Mouse (Mus musculus) left cerebral cortex, adult 2 months (tissue): ENCODE results near the gene Amph. TPM values are rescaled to one million over a fixed set of nuclear protein-coding genes. Genes with fewer than 3 reads are reported as not detected.
"Not testable (repeated sequence)": the region's sequence is repeated elsewhere in the genome, so short reads cannot be mapped to it uniquely, and the experiment has no call there.

ENCODE experiments used
- DNase-seq, 2 experiments: peaks; one replicate each; pipeline ENCODE4 v3.0.0; 2021 to 2022; ENCODE audit warnings: low spot score in 2 of 2, mixed read lengths in 1 of 2; ENCODE audit errors: extremely low spot score in 1 of 2
- H3K27ac ChIP-seq: fragments of 200-600 bp; 2 replicates; pipeline ENCODE4 v1.8.1; 2022
- H3K4me3 ChIP-seq: fragments of 200-600 bp; 2 replicates; pipeline ENCODE4 v1.8.1; 2022
- CTCF ChIP-seq: fragments of 200-600 bp; IDR thresholded peaks from 2 replicates; pipeline ENCODE4 v1.8.1; 2022; ENCODE audit warnings: antibody characterized with exemption, mild to moderate bottlenecking, moderate library complexity
- intact Hi-C: fragments of 180-260 bp; cut with DNase I; formaldehyde crosslinking; loops from one replicate; pipeline ENCODE4 v1.15.1; 2025
- long read RNA-seq, 2 experiments: library from polyadenylated mRNA; stranded (forward); transcript quantifications; one replicate each; pipeline ENCODE4 v2.0.0; 2021; ENCODE audit warnings: borderline mapping rate in 2 of 2
- total RNA-seq, 2 experiments: library from RNA; stranded (reverse); gene quantifications; 2 replicates each; pipeline ENCODE4 v1.2.3; 2021

The Amph gene
- total RNA-seq: 100 to 1,000 TPM; 189 to 218 TPM
- long read RNA-seq, experiment 1, transcript Amph-201 (21 exons, 3,367 nt): minor isoform, 53 of 197 reads
- long read RNA-seq, experiment 1, transcript Amph-204 (21 exons, 3,224 nt): major isoform, 83 of 197 reads
- long read RNA-seq, experiment 1, partial matches to known transcripts: 45 of 197 reads
- long read RNA-seq, experiment 1, other reads (novel, unspliced or antisense): 16 of 197 reads
- long read RNA-seq, experiment 2, transcript Amph-201 (21 exons, 3,367 nt): minor isoform, 25 of 140 reads
- long read RNA-seq, experiment 2, transcript Amph-204 (21 exons, 3,224 nt): major isoform, 70 of 140 reads
- long read RNA-seq, experiment 2, partial matches to known transcripts: 26 of 140 reads
- long read RNA-seq, experiment 2, other reads (novel, unspliced or antisense): 19 of 140 reads

- Histone ChIP-seq H3K4me3 (peak within 1 kb of the TSS; percentile 96), H3K27ac (peak within 1 kb of the TSS; percentile 96)
- intact Hi-C loops: loop anchor here (1.0 to 5.0 kb wide), 5 partner anchors 54 to 154 kb away; no protein-coding TSS in a partner anchor
- peak; percentile 86 to 89 for DNase-seq
- TF ChIP-seq CTCF: peak; percentile 57
These were observed at the start of gene Amph for GRCm38 (mm10) chr13:18948171-18949028. Gene Amph, plus strand, starts transcription at chr13:18948205.

- DNase-seq: no peak
- H3K27ac ChIP-seq: no peak overlapping the region
- intact Hi-C loops: no loop called here
- no peak overlapping the region for H3K4me3 ChIP-seq
- no peak for TF ChIP-seq CTCF
These were observed 44.4 kb upstream of the Amph start for GRCm38 (mm10) chr13:18903623-18904022.

- no peak for DNase-seq
These were observed 33.2 kb upstream of the Amph start for GRCm38 (mm10) chr13:18914774-18915173.

GRCm38 (mm10) chr13:18933191-18933590 lies 14.8 kb upstream of the Amph start:
- DNase-seq: not testable (repeated sequence)

More at GRCm38 (mm10) chr13:18914774-18915173, 33.2 kb upstream of the Amph start:
- no peak for TF ChIP-seq CTCF
- no peak overlapping the region for H3K27ac ChIP-seq
- intact Hi-C loops: no loop called here
- H3K4me3 ChIP-seq: no peak overlapping the region

GRCm38 (mm10) chr13:18947686-18948085 lies 319 bp upstream of the Amph start:
- Histone ChIP-seq H3K27ac (peak overlapping the region; percentile 96), H3K4me3 (peak overlapping the region; percentile 96)
- no peak for TF ChIP-seq CTCF
- DNase-seq: peak in 1 of 2 experiments; percentile 15
- intact Hi-C loops: loop anchor here (1.0 to 5.0 kb wide), 5 partner anchors 55 to 155 kb away; no protein-coding TSS in a partner anchor

More at GRCm38 (mm10) chr13:18933191-18933590, 14.8 kb upstream of the Amph start:
- H3K27ac ChIP-seq, intact Hi-C loops, H3K4me3 ChIP-seq: not testable (repeated sequence)

GRCm38 (mm10) chr13:18949029-18949350 lies 985 bp downstream of the Amph start:
- peak overlapping the region; percentile 96 for H3K27ac ChIP-seq
- DNase-seq: no peak
- intact Hi-C loops: loop anchor here (2.0 to 5.0 kb wide), 4 partner anchors 53 to 153 kb away; no protein-coding TSS in a partner anchor
- TF ChIP-seq CTCF: no peak
- H3K4me3 ChIP-seq: peak overlapping the region; percentile 96

- intact Hi-C loops: loop anchor here (2.0 to 5.0 kb wide), 4 partner anchors 53 to 153 kb away; no protein-coding TSS in a partner anchor
- peak in 1 of 2 experiments; percentile 10 for DNase-seq
- peak overlapping the region; percentile 61 for H3K27ac ChIP-seq
- H3K4me3 ChIP-seq: peak overlapping the region; percentile 96
- no peak for TF ChIP-seq CTCF
These were observed 1.7 kb downstream of the Amph start for GRCm38 (mm10) chr13:18949626-18950200.

- TF ChIP-seq CTCF: no peak
- H3K27ac ChIP-seq: no peak overlapping the region
- intact Hi-C loops: no loop called here
- DNase-seq: no peak
- H3K4me3 ChIP-seq: no peak overlapping the region
These were observed 5.6 kb downstream of the Amph start for GRCm38 (mm10) chr13:18953575-18953974.

GRCm38 (mm10) chr13:18956065-18956913 lies 8.3 kb downstream of the Amph start:
- no peak for DNase-seq
- no peak overlapping the region for H3K4me3 ChIP-seq
- no peak for TF ChIP-seq CTCF
- intact Hi-C loops: no loop called here
- H3K27ac ChIP-seq: peak overlapping the region; percentile 63

- Histone ChIP-seq H3K4me3 (no peak overlapping the region), H3K27ac (peak overlapping the region; percentile 63; the same call in 1 of the 2 replicates)
- DNase-seq: no peak
- no peak for TF ChIP-seq CTCF
- intact Hi-C loops: loop anchor here (1.0 kb wide), 1 partner anchor 10 kb away; no protein-coding TSS in a partner anchor
These were observed 9.0 kb downstream of the Amph start for GRCm38 (mm10) chr13:18957028-18957427.

- intact Hi-C loops: no loop called here
- TF ChIP-seq CTCF: no peak
- no peak overlapping the region for H3K27ac ChIP-seq
- no peak overlapping the region for H3K4me3 ChIP-seq
- no peak for DNase-seq
These were observed 24.6 kb downstream of the Amph start for GRCm38 (mm10) chr13:18972571-18972970.
